Mouse (Mus musculus): ENCODE measurements around the gene Pth1r. TPM values are rescaled to one million over a fixed set of nuclear protein-coding genes. Genes with fewer than 3 reads are reported as not detected.

Pth1r gene
- polyA plus RNA-seq, 1 experiment: 0.12 TPM

GRCm38 (mm10) chr9:110712545-110712944, 34.4 kb downstream of the Pth1r start:
- TF ChIP-seq MYOG (IDR thresholded peaks at IDR 0.05; ENCODE audit: control insufficient read depth, extremely low read depth, insufficient read length) (no peak), CEBPB (IDR thresholded peaks at IDR 0.05; ENCODE audit: low read depth) (no peak), USF1 (IDR thresholded peaks at IDR 0.05; ENCODE audit: low read depth) (no peak), MAX (IDR thresholded peaks at IDR 0.05) (no peak), FOSL1 (IDR thresholded peaks at IDR 0.05; ENCODE audit: insufficient read depth, low read length, poor library complexity, severe bottlenecking) (no peak), MYOD1 (IDR thresholded peaks at IDR 0.05; ENCODE audit: control insufficient read depth, insufficient read length, low read depth) (no peak), CTCF (IDR thresholded peaks at IDR 0.05; ENCODE audit: control insufficient read depth, insufficient read depth, insufficient read length) (no peak)
- no peaks in the 10 kb centered on the region for H3K79me3 ChIP-seq (ENCODE audit: low read depth)
- H3ac ChIP-seq (ENCODE audit: control insufficient read depth, insufficient read length, low read depth): no peak overlapping the region
- peaks cover 13% of the 10 kb centered on the region for H3K36me3 ChIP-seq (ENCODE audit: control insufficient read depth, insufficient read depth)
- no peak overlapping the region for H3K4me3 ChIP-seq (ENCODE audit: insufficient read depth, poor library complexity, severe bottlenecking)
- no peaks in the 10 kb centered on the region for H3K79me2 ChIP-seq (ENCODE audit: control insufficient read depth, insufficient read depth)
- H3K27me3 ChIP-seq (ENCODE audit: control insufficient read depth, insufficient read depth, insufficient read length): no peaks in the 10 kb centered on the region

GRCm38 (mm10) chr9:110711996-110712395, 34.9 kb downstream of the Pth1r start:
- no peak for TF ChIP-seq MYOG (IDR thresholded peaks at IDR 0.05; ENCODE audit: control insufficient read depth, extremely low read depth, insufficient read length)
- TF ChIP-seq USF1 (IDR thresholded peaks at IDR 0.05; ENCODE audit: low read depth): no peak
- no peak for TF ChIP-seq FOSL1 (IDR thresholded peaks at IDR 0.05; ENCODE audit: insufficient read depth, low read length, poor library complexity, severe bottlenecking)
- no peak for TF ChIP-seq CTCF (IDR thresholded peaks at IDR 0.05; ENCODE audit: control insufficient read depth, insufficient read depth, insufficient read length)
- TF ChIP-seq CEBPB (IDR thresholded peaks at IDR 0.05; ENCODE audit: low read depth): no peak
- TF ChIP-seq MYOD1 (IDR thresholded peaks at IDR 0.05; ENCODE audit: control insufficient read depth, insufficient read length, low read depth): no peak
- no peak for TF ChIP-seq MAX (IDR thresholded peaks at IDR 0.05)
- Histone ChIP-seq H3ac (ENCODE audit: control insufficient read depth, insufficient read length, low read depth) (no peak overlapping the region), H3K79me3 (ENCODE audit: low read depth) (no peaks in the 10 kb centered on the region), H3K79me2 (ENCODE audit: control insufficient read depth, insufficient read depth) (no peaks in the 10 kb centered on the region), H3K4me3 (ENCODE audit: insufficient read depth, poor library complexity, severe bottlenecking) (no peak overlapping the region), H3K27me3 (ENCODE audit: control insufficient read depth, insufficient read depth, insufficient read length) (no peaks in the 10 kb centered on the region), H3K36me3 (ENCODE audit: control insufficient read depth, insufficient read depth) (peaks cover 13% of the 10 kb centered on the region)

- H3K79me3 ChIP-seq (ENCODE audit: low read depth): no peaks in the 10 kb centered on the region
- no peak overlapping the region for H3K4me3 ChIP-seq (ENCODE audit: insufficient read depth, poor library complexity, severe bottlenecking)
- H3K79me2 ChIP-seq (ENCODE audit: control insufficient read depth, insufficient read depth): no peaks in the 10 kb centered on the region
- H3ac ChIP-seq (ENCODE audit: control insufficient read depth, insufficient read length, low read depth): no peak overlapping the region
- H3K27me3 ChIP-seq (ENCODE audit: control insufficient read depth, insufficient read depth, insufficient read length): no peaks in the 10 kb centered on the region
- H3K36me3 ChIP-seq (ENCODE audit: control insufficient read depth, insufficient read depth): peaks cover 13% of the 10 kb centered on the region
- TF ChIP-seq USF1 (IDR thresholded peaks at IDR 0.05; ENCODE audit: low read depth) (no peak), MYOD1 (IDR thresholded peaks at IDR 0.05; ENCODE audit: control insufficient read depth, insufficient read length, low read depth) (no peak), FOSL1 (IDR thresholded peaks at IDR 0.05; ENCODE audit: insufficient read depth, low read length, poor library complexity, severe bottlenecking) (no peak), CEBPB (IDR thresholded peaks at IDR 0.05; ENCODE audit: low read depth) (no peak), MYOG (IDR thresholded peaks at IDR 0.05; ENCODE audit: control insufficient read depth, extremely low read depth, insufficient read length) (no peak), CTCF (IDR thresholded peaks at IDR 0.05; ENCODE audit: control insufficient read depth, insufficient read depth, insufficient read length) (no peak), MAX (IDR thresholded peaks at IDR 0.05) (no peak)
Observed at GRCm38 (mm10) chr9:110711532-110711931, 35.4 kb downstream of the Pth1r start.

- TF ChIP-seq CTCF (IDR thresholded peaks at IDR 0.05; ENCODE audit: control insufficient read depth, insufficient read depth, insufficient read length) (peak; percentile 86), MYOD1 (IDR thresholded peaks at IDR 0.05; ENCODE audit: control insufficient read depth, insufficient read length, low read depth) (no peak)
- Histone ChIP-seq H3K79me2 (ENCODE audit: control insufficient read depth, insufficient read depth) (no peaks in the 10 kb centered on the region), H3K27me3 (ENCODE audit: control insufficient read depth, insufficient read depth, insufficient read length) (no peaks in the 10 kb centered on the region), H3K79me3 (ENCODE audit: low read depth) (no peaks in the 10 kb centered on the region), H3ac (ENCODE audit: control insufficient read depth, insufficient read length, low read depth) (no peak overlapping the region), H3K4me3 (ENCODE audit: insufficient read depth, poor library complexity, severe bottlenecking) (no peak overlapping the region), H3K36me3 (ENCODE audit: control insufficient read depth, insufficient read depth) (peaks cover 7% of the 10 kb centered on the region)
Observed at GRCm38 (mm10) chr9:110709640-110710258, 37.2 kb downstream of the Pth1r start.

- Histone ChIP-seq H3K79me3 (ENCODE audit: low read depth) (no peaks in the 10 kb centered on the region), H3K27me3 (ENCODE audit: control insufficient read depth, insufficient read depth, insufficient read length) (no peaks in the 10 kb centered on the region), H3K79me2 (ENCODE audit: control insufficient read depth, insufficient read depth) (no peaks in the 10 kb centered on the region), H3ac (ENCODE audit: control insufficient read depth, insufficient read length, low read depth) (no peak overlapping the region), H3K4me3 (ENCODE audit: insufficient read depth, poor library complexity, severe bottlenecking) (no peak overlapping the region), H3K36me3 (ENCODE audit: control insufficient read depth, insufficient read depth) (no peaks in the 10 kb centered on the region)
- TF ChIP-seq CEBPB (IDR thresholded peaks at IDR 0.05; ENCODE audit: low read depth): no peak
- TF ChIP-seq CTCF (IDR thresholded peaks at IDR 0.05; ENCODE audit: control insufficient read depth, insufficient read depth, insufficient read length): no peak
- TF ChIP-seq MAX (IDR thresholded peaks at IDR 0.05): no peak
Observed at GRCm38 (mm10) chr9:110706784-110707183, 40.2 kb downstream of the Pth1r start.

- no peaks in the 10 kb centered on the region for H3K79me3 ChIP-seq (ENCODE audit: low read depth)
- TF ChIP-seq USF1 (IDR thresholded peaks at IDR 0.05; ENCODE audit: low read depth) (no peak), MYOG (IDR thresholded peaks at IDR 0.05; ENCODE audit: control insufficient read depth, extremely low read depth, insufficient read length) (no peak), CTCF (IDR thresholded peaks at IDR 0.05; ENCODE audit: control insufficient read depth, insufficient read depth, insufficient read length) (no peak), MAX (IDR thresholded peaks at IDR 0.05) (no peak), CEBPB (IDR thresholded peaks at IDR 0.05; ENCODE audit: low read depth) (no peak), MYOD1 (IDR thresholded peaks at IDR 0.05; ENCODE audit: control insufficient read depth, insufficient read length, low read depth) (no peak), FOSL1 (IDR thresholded peaks at IDR 0.05; ENCODE audit: insufficient read depth, low read length, poor library complexity, severe bottlenecking) (no peak)
- H3ac ChIP-seq (ENCODE audit: control insufficient read depth, insufficient read length, low read depth): no peak overlapping the region
- H3K4me3 ChIP-seq (ENCODE audit: insufficient read depth, poor library complexity, severe bottlenecking): no peak overlapping the region
- H3K27me3 ChIP-seq (ENCODE audit: control insufficient read depth, insufficient read depth, insufficient read length): no peaks in the 10 kb centered on the region
- H3K36me3 ChIP-seq (ENCODE audit: control insufficient read depth, insufficient read depth): no peaks in the 10 kb centered on the region
- H3K79me2 ChIP-seq (ENCODE audit: control insufficient read depth, insufficient read depth): no peaks in the 10 kb centered on the region
Observed at GRCm38 (mm10) chr9:110703951-110704350, 43.0 kb downstream of the Pth1r start.

All from C2C12 (cell line).